Mouse (Mus musculus) lung, embryonic 16.5 days (tissue): Measurements from ENCODE around the gene Phrf1. TPM values are rescaled to one million over a fixed set of nuclear protein-coding genes. Genes with fewer than 3 reads are reported as not detected.

Experiments
- ATAC-seq: fragments of 200-750 bp; cut with Nextera tagmentation; 2 replicates; pipeline ENCODE4 v1.8.0; 2017; ENCODE audit warnings: low read depth, mild to moderate bottlenecking, moderate library complexity
- H3K27ac ChIP-seq: fragments of 300-500 bp; sonication (generic); 2 replicates; pipeline ENCODE4 v1.5.1; 2014; ENCODE audit warnings: mild to moderate bottlenecking, control low read depth, low read length
- H3K27me3 ChIP-seq: fragments of 300-500 bp; sonication (generic); 2 replicates; pipeline ENCODE4 v1.6.1; 2014; ENCODE audit warnings: low read depth, low read length, mixed read lengths; ENCODE audit not compliant: control insufficient read depth, insufficient read depth
- H3K36me3 ChIP-seq: fragments of 300-500 bp; sonication (generic); 2 replicates; pipeline ENCODE4 v1.6.1; 2014; ENCODE audit warnings: low read length; ENCODE audit not compliant: control insufficient read depth, insufficient read depth
- H3K4me1 ChIP-seq: fragments of 300-500 bp; sonication (generic); replicated peaks from 2 replicates; pipeline ENCODE4 v1.6.1; 2014; ENCODE audit warnings: low read length, mixed read lengths; ENCODE audit not compliant: control insufficient read depth, insufficient read depth
- H3K4me2 ChIP-seq: fragments of 300-500 bp; sonication (generic); 2 replicates; pipeline ENCODE4 v1.6.1; 2014; ENCODE audit warnings: low read depth, low read length, control low read depth
- H3K4me3 ChIP-seq: fragments of 300-500 bp; sonication (generic); 2 replicates; pipeline ENCODE4 v1.5.1; 2014; ENCODE audit warnings: mild to moderate bottlenecking, low read length, control low read depth
- H3K9ac ChIP-seq: fragments of 300-500 bp; sonication (generic); 2 replicates; pipeline ENCODE4 v1.6.1; 2014; ENCODE audit warnings: low read length, control low read depth
- H3K9me3 ChIP-seq: fragments of 300-500 bp; sonication (generic); 2 replicates; pipeline ENCODE4 v1.6.1; 2016; ENCODE audit warnings: low read length; ENCODE audit not compliant: control insufficient read depth
- WGBS: fragments of 180-500 bp; shearing (Covaris S2); extraction: QIAGEN DNeasy Blood & Tissue Kit; methylation state at CpG from one replicate; pipeline ENCODE4 v1.1.7; 2014; 5-methylcytosine and 5-hydroxymethylcytosine counted together
- polyA plus RNA-seq: library from polyadenylated mRNA; unstranded; fragments of >200 nt; fragmentation: Nextera tagmentation; extraction: Ambion mirVana; gene quantifications from 2 replicates; pipeline ENCODE4 v1.2.1, GENCODE M21; 2015

The Phrf1 gene
- polyA plus RNA-seq, 1 experiment from 2014 or later: 77.2 TPM

- no peaks in the 10 kb centered on the region for H3K36me3 ChIP-seq
- no peak overlapping the region for H3K9ac ChIP-seq
- H3K4me3 ChIP-seq: no peak overlapping the region
- 53% methylated on average over 3 of the region's 3 CpGs for WGBS
- H3K27me3 ChIP-seq: no peaks in the 10 kb centered on the region
- no peak for ATAC-seq
- H3K4me2 ChIP-seq: no peak overlapping the region
- no peak overlapping the region for H3K27ac ChIP-seq
- H3K4me1 ChIP-seq: peaks cover 5% of the 10 kb centered on the region; the same call in 1 of the 2 replicates
- no peaks in the 10 kb centered on the region for H3K9me3 ChIP-seq
Observed at GRCm38 (mm10) chr7:141209526-141209925, 19.1 kb upstream of the Phrf1 start.

- no peak overlapping the region for H3K4me3 ChIP-seq
- 60% methylated on average over 12 of the region's 12 CpGs for WGBS
- no peak overlapping the region for H3K27ac ChIP-seq
- no peaks in the 10 kb centered on the region for H3K27me3 ChIP-seq
- no peaks in the 10 kb centered on the region for H3K9me3 ChIP-seq
- no peak overlapping the region for H3K9ac ChIP-seq
- H3K36me3 ChIP-seq: no peaks in the 10 kb centered on the region
- H3K4me1 ChIP-seq: peaks cover 8% of the 10 kb centered on the region; the same call in 1 of the 2 replicates
- ATAC-seq: no peak
- no peak overlapping the region for H3K4me2 ChIP-seq
Observed at GRCm38 (mm10) chr7:141210137-141210536, 18.4 kb upstream of the Phrf1 start.

GRCm38 (mm10) chr7:141210606-141211131 is 17.9 kb upstream of the Phrf1 start:
- no peak overlapping the region for H3K4me2 ChIP-seq
- no peak overlapping the region for H3K27ac ChIP-seq
- H3K4me3 ChIP-seq: no peak overlapping the region
- no peaks in the 10 kb centered on the region for H3K9me3 ChIP-seq
- H3K4me1 ChIP-seq: peaks cover 8% of the 10 kb centered on the region; the same call in 1 of the 2 replicates
- H3K36me3 ChIP-seq: no peaks in the 10 kb centered on the region
- no peak overlapping the region for H3K9ac ChIP-seq
- ATAC-seq: no peak
- no peaks in the 10 kb centered on the region for H3K27me3 ChIP-seq
- WGBS: 88% methylated on average over 14 of the region's 14 CpGs

DNA sequence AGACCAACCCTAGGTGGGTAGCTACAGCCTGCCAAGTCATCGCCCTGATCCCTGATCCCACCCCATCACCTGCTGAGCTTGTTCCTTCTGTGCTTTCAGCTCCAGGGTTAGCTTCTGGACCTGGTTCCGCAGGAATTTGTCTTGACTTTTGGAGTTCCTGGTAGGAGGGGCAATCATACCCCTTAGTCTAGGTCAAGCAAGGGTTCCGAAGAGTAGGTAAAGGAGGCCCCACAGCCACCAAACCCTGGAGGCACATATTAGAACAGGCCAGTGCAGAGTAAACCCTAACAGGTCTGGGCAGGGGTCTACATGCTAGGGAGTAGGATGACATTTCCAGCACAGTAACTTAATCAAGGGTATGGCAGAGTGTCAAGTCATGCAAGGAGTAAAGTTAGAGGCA is 15.5 kb upstream of the Phrf1 start:
- Histone ChIP-seq H3K27ac (no peak overlapping the region), H3K36me3 (no peaks in the 10 kb centered on the region), H3K4me1 (peaks cover 20% of the 10 kb centered on the region), H3K9me3 (no peaks in the 10 kb centered on the region), H3K4me3 (no peak overlapping the region), H3K27me3 (no peaks in the 10 kb centered on the region), H3K4me2 (no peak overlapping the region), H3K9ac (no peak overlapping the region)
- no peak for ATAC-seq
- 88% methylated on average over 3 of the region's 3 CpGs for WGBS

- H3K4me1 ChIP-seq: peaks cover 21% of the 10 kb centered on the region
- H3K36me3 ChIP-seq: no peaks in the 10 kb centered on the region
- peak within 1 kb of the TSS; percentile 70 for H3K4me3 ChIP-seq
- no peak for ATAC-seq
- WGBS: 87% methylated on average over 11 of the region's 11 CpGs
- peak within 1 kb of the TSS; percentile 95 for H3K4me2 ChIP-seq
- peak within 1 kb of the TSS; percentile 82 for H3K27ac ChIP-seq
- peak within 1 kb of the TSS; percentile 51 for H3K9ac ChIP-seq
- no peaks in the 10 kb centered on the region for H3K27me3 ChIP-seq
- no peaks in the 10 kb centered on the region for H3K9me3 ChIP-seq
Observed at GRCm38 (mm10) chr7:141213605-141214235, 14.9 kb upstream of the Phrf1 start, which contains the start of gene Lmntd2. Gene Lmntd2 (minus strand): TSS chr7:141214080.

GRCm38 (mm10) chr7:141214310-141214709 is 14.3 kb upstream of the Phrf1 start:
- Histone ChIP-seq H3K4me3 (no peak overlapping the region), H3K27me3 (no peaks in the 10 kb centered on the region), H3K4me2 (no peak overlapping the region), H3K9ac (no peak overlapping the region), H3K36me3 (no peaks in the 10 kb centered on the region; the same call in 1 of the 2 replicates), H3K27ac (peak overlapping the region; percentile 82), H3K9me3 (no peaks in the 10 kb centered on the region), H3K4me1 (peaks cover 21% of the 10 kb centered on the region)
- 36% methylated on average over 3 of the region's 3 CpGs for WGBS
- ATAC-seq: no peak

GRCm38 (mm10) chr7:141215101-141215879 is 13.3 kb upstream of the Phrf1 start, which contains the start of gene Rassf7:
Gene Rassf7 (plus strand): TSS chr7:141215860.
- ATAC-seq: peak; percentile 93
- Histone ChIP-seq H3K9ac (peak within 1 kb of the TSS; percentile 77), H3K27me3 (no peaks in the 10 kb centered on the region), H3K4me2 (peak within 1 kb of the TSS; percentile 95), H3K4me3 (peak within 1 kb of the TSS; percentile 70), H3K36me3 (no peaks in the 10 kb centered on the region; the same call in 1 of the 2 replicates), H3K9me3 (no peaks in the 10 kb centered on the region), H3K27ac (peak within 1 kb of the TSS; percentile 98), H3K4me1 (peaks cover 25% of the 10 kb centered on the region)
- under 1% methylated on average over 41 of the region's 41 CpGs for WGBS

GRCm38 (mm10) chr7:141215880-141216733 is 12.5 kb upstream of the Phrf1 start:
- no peaks in the 10 kb centered on the region for H3K9me3 ChIP-seq
- peak overlapping the region; percentile 77 for H3K9ac ChIP-seq
- H3K27ac ChIP-seq: peak overlapping the region; percentile 98
- H3K36me3 ChIP-seq: no peaks in the 10 kb centered on the region; the same call in 1 of the 2 replicates
- H3K4me3 ChIP-seq: peak overlapping the region; percentile 70
- peaks cover 33% of the 10 kb centered on the region for H3K4me1 ChIP-seq
- WGBS: 2% methylated on average over 41 of the region's 42 CpGs
- H3K27me3 ChIP-seq: no peaks in the 10 kb centered on the region
- H3K4me2 ChIP-seq: peak overlapping the region; percentile 95
- ATAC-seq: peak; percentile 67
